Mouse (Mus musculus) skeletal muscle tissue, adult 2 months (tissue): Measurements from ENCODE around the gene Ccdc152.
"Not testable (repeated sequence)": the region's sequence is repeated elsewhere in the genome, so short reads cannot be mapped to it uniquely, and the experiment has no call there.

Experiments
- DNase-seq: peaks from one replicate; pipeline ENCODE4 v3.0.0-alpha.2; 2012; ENCODE audit warnings: low read depth, low spot score

Gene Ccdc152

GRCm38 (mm10) chr15:3277391-3277790 is 25.9 kb downstream of the Ccdc152 start:
- no peak for DNase-seq

- no peak for DNase-seq
These were observed 30.1 kb downstream of the Ccdc152 start for GRCm38 (mm10) chr15:3273191-3273590.

GRCm38 (mm10) chr15:3271216-3271615 is 32.1 kb downstream of the Ccdc152 start:
- peak; percentile 27 for DNase-seq

- DNase-seq: peak; percentile 91
These were observed 32.7 kb downstream of the Ccdc152 start for GRCm38 (mm10) chr15:3270646-3271077.

- no peak for DNase-seq
These were observed 33.2 kb downstream of the Ccdc152 start for GRCm38 (mm10) chr15:3269996-3270645.

- DNase-seq: no peak
These were observed 33.8 kb downstream of the Ccdc152 start for GRCm38 (mm10) chr15:3269496-3269895.

GRCm38 (mm10) chr15:3268247-3268646 is 35.1 kb downstream of the Ccdc152 start, which contains the start of gene Selenop:
Selenop (plus strand) TSS chr15:3268547.
- no peak for DNase-seq

GRCm38 (mm10) chr15:3264828-3265227 is 38.5 kb downstream of the Ccdc152 start:
- DNase-seq: no peak

- no peak for DNase-seq
These were observed 39.0 kb downstream of the Ccdc152 start for GRCm38 (mm10) chr15:3264293-3264692.

- DNase-seq: no peak
These were observed 40.4 kb downstream of the Ccdc152 start for GRCm38 (mm10) chr15:3262883-3263282.

- DNase-seq: peak; percentile 55
These were observed 43.0 kb downstream of the Ccdc152 start for GRCm38 (mm10) chr15:3260309-3260708.

- DNase-seq: no peak
These were observed 44.3 kb downstream of the Ccdc152 start for GRCm38 (mm10) chr15:3259025-3259424.

GRCm38 (mm10) chr15:3251718-3252067 is 51.6 kb downstream of the Ccdc152 start:
- no peak for DNase-seq

- no peak for DNase-seq
These were observed 52.2 kb downstream of the Ccdc152 start for GRCm38 (mm10) chr15:3251031-3251717.

- no peak for DNase-seq
These were observed 52.7 kb downstream of the Ccdc152 start for GRCm38 (mm10) chr15:3250620-3251019.

- not testable (repeated sequence) for DNase-seq
These were observed 58.3 kb downstream of the Ccdc152 start for GRCm38 (mm10) chr15:3245036-3245435.

- DNase-seq: no peak
These were observed 65.4 kb downstream of the Ccdc152 start for GRCm38 (mm10) chr15:3237963-3238362.

- no peak for DNase-seq
These were observed 67.0 kb downstream of the Ccdc152 start for GRCm38 (mm10) chr15:3236338-3236737.

GRCm38 (mm10) chr15:3233837-3234551 is 69.3 kb downstream of the Ccdc152 start:
- peak; percentile 40 for DNase-seq

GRCm38 (mm10) chr15:3232168-3232835 is 71.0 kb downstream of the Ccdc152 start:
- DNase-seq: peak; percentile 27

GRCm38 (mm10) chr15:3231004-3231403 is 72.3 kb downstream of the Ccdc152 start:
- DNase-seq: no peak
